Mouse (Mus musculus): ENCODE measurements around the gene Tmem108. TPM values are rescaled to one million over a fixed set of nuclear protein-coding genes. Genes with fewer than 3 reads are reported as not detected.

The Tmem108 gene
- polyA plus RNA-seq, 1 experiment from 2014 or later: 3.3 TPM

DNA sequence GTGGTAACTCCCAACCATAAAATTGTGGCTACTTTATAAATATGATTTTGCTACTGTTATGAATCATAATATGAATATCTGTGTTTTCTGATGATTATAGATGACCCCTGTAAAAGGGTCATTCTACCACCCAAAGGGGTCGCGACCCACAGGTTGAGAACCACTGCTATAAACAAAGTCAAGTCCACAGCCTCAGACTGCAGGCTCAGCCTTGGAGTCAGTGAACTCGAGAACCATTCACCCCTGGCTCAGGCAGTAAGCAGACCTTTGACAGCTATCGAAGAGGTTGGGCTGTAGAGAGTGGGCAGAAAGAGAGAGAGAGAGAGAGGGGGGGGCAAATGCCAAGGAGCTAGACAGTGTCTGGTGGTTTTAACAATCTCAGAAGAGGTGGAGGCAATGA lies 147.4 kb downstream of the Tmem108 start:
- Histone ChIP-seq H3K4me3 (ENCODE audit: low read depth, low read length) (no peak overlapping the region), H3K4me2 (replicated peaks; ENCODE audit: low read depth) (no peak overlapping the region), H3K27me3 (replicated peaks; ENCODE audit: control insufficient read depth, insufficient read depth, low read length) (no peaks in the 10 kb centered on the region), H3K4me1 (replicated peaks; ENCODE audit: control insufficient read depth, insufficient read depth, low read length) (no peaks in the 10 kb centered on the region), H3K36me3 (ENCODE audit: control insufficient read depth, insufficient read depth) (no peaks in the 10 kb centered on the region), H3K27ac (ENCODE audit: low read depth, low read length) (no peak overlapping the region), H3K9ac (ENCODE audit: low read depth, low read length) (no peak overlapping the region), H3K9me3 (ENCODE audit: control insufficient read depth) (no peaks in the 10 kb centered on the region)
- WGBS: 70% methylated on average over 4 of the region's 4 CpGs
- no peak for TF ChIP-seq CTCF (IDR thresholded peaks at IDR 0.05; ENCODE audit: low read depth)
- ATAC-seq: no peak

DNA sequence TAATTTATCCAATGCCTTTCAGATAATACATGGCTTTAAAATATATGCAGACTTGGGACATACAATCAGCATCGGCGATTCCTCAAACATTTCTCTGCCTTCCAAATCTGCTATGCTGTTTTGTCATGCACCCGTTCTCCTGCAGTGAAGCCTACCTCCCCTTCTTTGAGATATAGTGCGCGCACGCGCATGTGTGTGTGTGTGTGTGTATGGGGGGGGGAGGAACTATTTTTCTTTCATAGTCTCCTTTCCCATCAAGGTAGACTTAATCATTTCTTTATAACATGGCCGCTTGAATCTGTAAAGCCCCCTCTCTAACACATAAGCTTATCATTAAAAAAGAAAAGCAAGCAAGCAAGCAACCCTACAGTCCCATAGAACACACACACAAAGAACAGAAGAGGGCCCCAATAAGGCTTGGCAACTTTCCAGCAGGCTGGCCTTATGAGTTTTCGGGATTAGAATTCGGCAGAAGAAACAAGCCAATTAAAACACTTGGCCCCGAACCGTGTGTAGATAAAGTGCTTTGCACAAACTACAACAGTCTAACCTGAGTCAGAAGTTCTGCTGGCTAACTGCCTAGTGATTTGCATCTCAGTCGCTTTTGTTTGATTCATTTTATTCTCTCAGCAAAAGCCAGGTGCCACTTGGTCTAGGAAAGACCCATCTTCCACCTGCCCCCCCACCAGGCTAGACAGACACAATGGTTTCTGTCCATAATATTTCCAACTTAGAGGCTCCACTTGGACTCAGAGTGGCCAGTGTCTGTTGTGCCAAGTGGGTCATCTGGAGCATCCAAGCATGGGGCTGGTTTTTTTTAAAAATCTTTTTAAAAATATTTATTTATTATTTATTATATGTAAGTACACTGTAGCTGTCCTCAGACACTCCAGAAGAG lies 153.2 kb downstream of the Tmem108 start:
- no peak for ATAC-seq
- Histone ChIP-seq H3K27ac (ENCODE audit: low read depth, low read length) (no peak overlapping the region), H3K9me3 (ENCODE audit: control insufficient read depth) (no peaks in the 10 kb centered on the region), H3K4me1 (replicated peaks; ENCODE audit: control insufficient read depth, insufficient read depth, low read length) (no peaks in the 10 kb centered on the region), H3K4me2 (replicated peaks; ENCODE audit: low read depth) (no peak overlapping the region), H3K36me3 (ENCODE audit: control insufficient read depth, insufficient read depth) (no peaks in the 10 kb centered on the region), H3K4me3 (ENCODE audit: low read depth, low read length) (no peak overlapping the region), H3K27me3 (replicated peaks; ENCODE audit: control insufficient read depth, insufficient read depth, low read length) (no peaks in the 10 kb centered on the region), H3K9ac (ENCODE audit: low read depth, low read length) (no peak overlapping the region)
- 86% methylated on average over 13 of the region's 13 CpGs for WGBS
- TF ChIP-seq CTCF (IDR thresholded peaks at IDR 0.05; ENCODE audit: low read depth): no peak

DNA sequence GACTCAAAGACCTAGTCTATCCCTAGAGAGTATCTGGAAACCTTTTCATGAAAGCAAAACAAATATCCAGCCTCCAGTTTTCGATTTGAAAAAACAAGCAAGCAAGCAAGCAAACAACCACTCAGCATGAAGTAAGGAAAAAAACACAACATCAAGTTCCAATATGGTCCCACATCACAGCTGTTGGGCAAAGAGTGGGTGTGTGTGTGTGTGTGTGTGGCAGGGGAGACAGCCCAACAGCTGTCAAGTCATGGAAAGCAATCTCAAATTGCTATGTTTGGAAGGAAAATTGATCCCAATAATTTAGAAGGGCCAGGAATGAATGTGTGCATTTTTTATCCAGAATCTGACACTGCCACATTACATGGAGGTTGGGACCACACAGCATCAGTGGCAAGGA lies 155.6 kb downstream of the Tmem108 start:
- H3K9me3 ChIP-seq (ENCODE audit: control insufficient read depth): no peaks in the 10 kb centered on the region
- TF ChIP-seq CTCF (IDR thresholded peaks at IDR 0.05; ENCODE audit: low read depth): no peak
- no peak for ATAC-seq
- H3K4me1 ChIP-seq (replicated peaks; ENCODE audit: control insufficient read depth, insufficient read depth, low read length): no peaks in the 10 kb centered on the region
- 79% methylated on average over 1 of the region's 1 CpGs for WGBS
- H3K27me3 ChIP-seq (replicated peaks; ENCODE audit: control insufficient read depth, insufficient read depth, low read length): no peaks in the 10 kb centered on the region
- no peak overlapping the region for H3K9ac ChIP-seq (ENCODE audit: low read depth, low read length)
- no peak overlapping the region for H3K27ac ChIP-seq (ENCODE audit: low read depth, low read length)
- no peak overlapping the region for H3K4me2 ChIP-seq (replicated peaks; ENCODE audit: low read depth)
- no peak overlapping the region for H3K4me3 ChIP-seq (ENCODE audit: low read depth, low read length)
- no peaks in the 10 kb centered on the region for H3K36me3 ChIP-seq (ENCODE audit: control insufficient read depth, insufficient read depth)

DNA sequence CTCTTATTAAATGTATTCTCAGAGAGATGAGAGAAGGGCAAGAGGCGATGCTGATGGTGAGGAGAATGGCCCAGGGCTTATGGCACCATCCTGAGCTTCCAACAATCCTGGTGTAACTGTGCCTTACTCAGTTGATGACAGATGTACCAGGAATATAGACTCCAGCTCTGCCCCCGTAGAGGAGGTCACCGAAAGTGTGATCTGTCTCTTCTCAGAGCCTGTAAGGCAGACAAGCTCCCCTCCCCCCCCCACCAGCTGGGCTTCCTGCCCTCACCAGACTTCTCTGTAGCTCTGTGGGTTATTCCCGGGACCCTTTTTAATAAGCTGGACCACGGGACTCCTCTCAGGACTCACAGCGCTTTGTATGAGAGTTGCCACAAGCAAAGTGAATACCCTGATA lies 157.8 kb downstream of the Tmem108 start:
- Histone ChIP-seq H3K27ac (ENCODE audit: low read depth, low read length) (no peak overlapping the region), H3K36me3 (ENCODE audit: control insufficient read depth, insufficient read depth) (no peaks in the 10 kb centered on the region), H3K4me3 (ENCODE audit: low read depth, low read length) (no peak overlapping the region), H3K9me3 (ENCODE audit: control insufficient read depth) (no peaks in the 10 kb centered on the region), H3K4me2 (replicated peaks; ENCODE audit: low read depth) (no peak overlapping the region), H3K4me1 (replicated peaks; ENCODE audit: control insufficient read depth, insufficient read depth, low read length) (no peaks in the 10 kb centered on the region), H3K9ac (ENCODE audit: low read depth, low read length) (no peak overlapping the region), H3K27me3 (replicated peaks; ENCODE audit: control insufficient read depth, insufficient read depth, low read length) (no peaks in the 10 kb centered on the region)
- TF ChIP-seq CTCF (IDR thresholded peaks at IDR 0.05; ENCODE audit: low read depth): no peak
- ATAC-seq: no peak
- WGBS: 80% methylated on average over 6 of the region's 6 CpGs

DNA sequence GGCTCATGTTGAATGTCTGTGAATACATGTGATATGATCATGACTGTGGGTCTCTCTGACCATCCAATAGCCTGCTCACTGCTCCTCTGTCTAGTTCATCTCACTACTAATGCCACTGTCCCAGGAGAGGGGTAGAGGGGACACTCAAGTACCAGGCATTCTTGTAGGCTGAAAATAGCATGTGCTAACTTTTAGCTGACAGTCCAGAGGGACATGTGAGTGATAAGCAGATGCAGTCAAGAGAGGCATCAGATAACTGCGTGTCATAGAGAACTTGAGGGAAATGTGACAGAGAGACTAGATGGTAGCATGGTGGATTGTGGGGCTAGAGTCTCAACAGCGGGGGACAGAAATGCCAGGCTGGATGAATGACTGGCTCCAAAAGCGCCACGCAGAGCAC lies 159.8 kb downstream of the Tmem108 start:
- H3K27ac ChIP-seq (ENCODE audit: low read depth, low read length): no peak overlapping the region
- no peak overlapping the region for H3K4me2 ChIP-seq (replicated peaks; ENCODE audit: low read depth)
- H3K9me3 ChIP-seq (ENCODE audit: control insufficient read depth): no peaks in the 10 kb centered on the region
- H3K4me1 ChIP-seq (replicated peaks; ENCODE audit: control insufficient read depth, insufficient read depth, low read length): no peaks in the 10 kb centered on the region
- no peak for TF ChIP-seq CTCF (IDR thresholded peaks at IDR 0.05; ENCODE audit: low read depth)
- no peaks in the 10 kb centered on the region for H3K27me3 ChIP-seq (replicated peaks; ENCODE audit: control insufficient read depth, insufficient read depth, low read length)
- no peak overlapping the region for H3K9ac ChIP-seq (ENCODE audit: low read depth, low read length)
- 93% methylated on average over 4 of the region's 4 CpGs for WGBS
- H3K36me3 ChIP-seq (ENCODE audit: control insufficient read depth, insufficient read depth): no peaks in the 10 kb centered on the region
- no peak for ATAC-seq
- H3K4me3 ChIP-seq (ENCODE audit: low read depth, low read length): no peak overlapping the region

DNA sequence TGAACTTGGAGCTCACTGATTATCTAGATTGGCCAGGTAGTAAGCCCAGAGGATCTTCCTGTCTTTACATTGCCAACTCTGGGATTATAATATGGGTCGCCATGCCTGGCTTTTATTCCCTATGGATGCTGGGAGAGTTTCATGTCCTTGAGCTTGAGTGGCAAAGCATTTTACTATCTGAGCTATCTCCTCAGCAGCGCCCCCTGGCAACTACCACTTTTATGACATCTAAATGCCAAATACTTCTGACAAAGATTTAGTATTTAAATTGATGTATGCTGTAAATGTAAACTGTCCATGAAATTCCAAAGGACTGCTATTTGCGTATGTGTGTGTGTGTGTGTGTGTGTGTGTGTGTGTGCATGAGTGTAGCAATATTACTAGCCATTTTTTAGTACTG lies 160.8 kb downstream of the Tmem108 start:
- H3K9ac ChIP-seq (ENCODE audit: low read depth, low read length): no peak overlapping the region
- peak; percentile 62 for TF ChIP-seq CTCF (IDR thresholded peaks at IDR 0.05; ENCODE audit: low read depth)
- H3K27me3 ChIP-seq (replicated peaks; ENCODE audit: control insufficient read depth, insufficient read depth, low read length): no peaks in the 10 kb centered on the region
- H3K4me3 ChIP-seq (ENCODE audit: low read depth, low read length): no peak overlapping the region
- ATAC-seq: no peak
- H3K9me3 ChIP-seq (ENCODE audit: control insufficient read depth): no peaks in the 10 kb centered on the region
- no peak overlapping the region for H3K4me2 ChIP-seq (replicated peaks; ENCODE audit: low read depth)
- WGBS: 58% methylated on average over 3 of the region's 3 CpGs
- no peaks in the 10 kb centered on the region for H3K36me3 ChIP-seq (ENCODE audit: control insufficient read depth, insufficient read depth)
- no peak overlapping the region for H3K27ac ChIP-seq (ENCODE audit: low read depth, low read length)
- H3K4me1 ChIP-seq (replicated peaks; ENCODE audit: control insufficient read depth, insufficient read depth, low read length): no peaks in the 10 kb centered on the region
